Mouse (Mus musculus) cerebellum, adult 2 months (tissue): Measurements from ENCODE around the gene Slc30a4.

Source experiments
- CTCF ChIP-seq: fragments of 200-500 bp; IDR thresholded peaks from 2 replicates; pipeline ENCODE4 v1.5.1; 2011; ENCODE audit warnings: low read depth, mild to moderate bottlenecking, control low read depth, low read length, moderate library complexity, borderline replicate concordance; ENCODE audit not compliant: insufficient read depth
- POLR2A ChIP-seq: fragments of 200-500 bp; IDR thresholded peaks from 2 replicates; pipeline ENCODE4 v1.6.1; 2011; ENCODE audit warnings: low read length, control low read depth, borderline replicate concordance; ENCODE audit not compliant: insufficient read depth

DNA sequence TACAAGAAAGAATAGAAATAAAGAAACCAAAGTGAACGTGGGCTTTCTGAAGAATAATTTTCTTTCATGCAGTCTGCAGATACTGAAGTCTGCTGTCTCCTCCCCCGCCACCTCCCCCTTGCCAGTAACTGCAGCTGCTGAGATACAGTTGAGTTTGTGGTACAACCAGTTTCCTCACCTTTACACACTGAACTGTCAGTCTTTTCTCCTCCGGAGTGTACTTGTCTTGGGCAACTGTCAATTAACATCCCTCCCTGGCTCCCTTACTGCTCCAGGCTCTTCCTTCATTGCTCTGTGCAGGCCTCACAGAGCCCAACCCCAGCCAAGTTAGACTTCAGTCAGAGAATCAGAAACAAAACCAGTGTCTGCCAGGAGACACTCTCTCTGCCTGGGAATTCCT, 18.1 kb upstream of the Slc30a4 start:
- TF ChIP-seq POLR2A (no peak), CTCF (no peak)
